Mouse (Mus musculus) retina, embryonic 14.5 days (tissue): ENCODE measurements around the gene Syn3.

Source experiments
- DNase-seq: peaks from one replicate; pipeline ENCODE4 v3.0.0-alpha.2; 2015; ENCODE audit warnings: low spot score

Gene Syn3

GRCm38 (mm10) chr10:86338121-86338715, 160.5 kb downstream of the Syn3 start:
- DNase-seq, result no peak

- no peak for DNase-seq
Observed at GRCm38 (mm10) chr10:86337239-86337638, 161.5 kb downstream of the Syn3 start.

DNA sequence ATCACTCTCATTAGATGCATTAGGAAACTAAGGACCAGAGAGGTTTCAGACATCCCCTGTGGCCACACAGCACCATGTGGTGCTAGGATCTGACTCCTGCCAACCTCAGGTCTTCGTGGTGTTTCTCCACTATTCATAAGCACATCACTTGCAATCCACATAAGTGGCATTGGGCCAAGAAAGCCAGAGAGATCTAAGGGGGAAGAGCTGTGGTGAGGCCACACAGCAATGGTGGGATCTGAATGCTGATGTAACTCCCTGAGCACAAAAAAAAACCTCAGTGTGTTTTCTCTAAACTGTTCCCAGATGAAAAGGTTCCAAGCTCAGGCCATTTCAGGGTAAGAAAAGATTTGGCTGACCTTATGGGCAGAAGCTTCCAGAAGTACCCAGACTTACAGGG, 162.2 kb downstream of the Syn3 start:
- DNase-seq, result no peak

DNA sequence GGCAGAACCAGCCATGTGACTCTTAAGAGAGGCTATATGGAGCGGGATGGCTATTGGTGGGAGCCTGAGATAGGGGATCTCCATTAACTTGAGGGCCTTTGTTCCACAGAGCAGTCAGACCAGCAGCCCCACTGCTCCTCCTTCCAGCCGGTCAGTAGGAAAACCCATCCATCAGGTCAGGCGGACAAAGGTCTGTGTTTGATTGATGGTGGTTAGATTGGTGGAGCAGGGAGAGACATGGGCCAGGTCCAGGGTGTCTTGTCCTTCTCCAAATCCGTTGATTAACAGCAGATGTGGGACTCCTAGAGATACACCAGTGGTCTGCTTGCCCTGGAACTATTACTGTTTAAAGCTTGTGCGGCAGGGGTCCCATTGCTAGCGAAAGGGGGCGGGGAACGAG, 164.1 kb downstream of the Syn3 start:
- no peak for DNase-seq

GRCm38 (mm10) chr10:86332942-86333341, 165.8 kb downstream of the Syn3 start:
- DNase-seq, result no peak

GRCm38 (mm10) chr10:86331681-86332281, 166.9 kb downstream of the Syn3 start:
- no peak for DNase-seq

DNA sequence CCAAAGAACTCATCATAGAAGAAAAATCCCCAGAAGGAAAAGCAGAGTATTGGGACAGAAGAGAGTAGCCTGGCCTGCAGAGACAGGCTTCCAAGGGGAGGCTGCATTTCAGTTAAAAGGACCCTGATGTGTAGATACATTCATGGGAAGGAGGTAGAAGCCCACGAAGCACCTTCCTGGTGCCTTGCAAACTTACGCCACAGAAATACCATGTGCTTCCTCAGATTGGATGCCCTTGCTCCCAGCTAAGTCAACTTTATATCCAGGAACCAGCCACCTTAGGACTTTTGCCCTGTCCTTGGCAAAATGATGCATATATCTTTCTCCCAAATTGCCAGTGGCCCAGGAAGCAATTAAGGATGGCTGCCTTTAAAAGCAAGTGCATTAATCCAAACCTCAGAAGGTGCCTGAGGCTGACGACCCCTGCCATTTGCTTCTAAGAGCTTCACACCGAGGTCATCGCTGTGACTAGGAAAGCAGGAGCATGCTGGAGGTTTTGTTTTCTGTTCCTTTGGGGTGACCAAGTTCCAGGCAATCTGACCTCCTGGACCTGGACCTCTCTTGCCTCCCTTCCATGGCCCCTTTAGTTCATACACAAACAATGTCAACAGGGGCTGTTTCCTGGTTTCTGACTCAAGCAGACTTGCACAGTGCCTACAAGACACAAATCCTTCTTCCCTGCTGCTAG, 167.6 kb downstream of the Syn3 start:
- DNase-seq, result no peak

GRCm38 (mm10) chr10:86329241-86329882, 169.3 kb downstream of the Syn3 start:
- no peak for DNase-seq

GRCm38 (mm10) chr10:86328691-86329090, 170.0 kb downstream of the Syn3 start:
- no peak for DNase-seq

DNA sequence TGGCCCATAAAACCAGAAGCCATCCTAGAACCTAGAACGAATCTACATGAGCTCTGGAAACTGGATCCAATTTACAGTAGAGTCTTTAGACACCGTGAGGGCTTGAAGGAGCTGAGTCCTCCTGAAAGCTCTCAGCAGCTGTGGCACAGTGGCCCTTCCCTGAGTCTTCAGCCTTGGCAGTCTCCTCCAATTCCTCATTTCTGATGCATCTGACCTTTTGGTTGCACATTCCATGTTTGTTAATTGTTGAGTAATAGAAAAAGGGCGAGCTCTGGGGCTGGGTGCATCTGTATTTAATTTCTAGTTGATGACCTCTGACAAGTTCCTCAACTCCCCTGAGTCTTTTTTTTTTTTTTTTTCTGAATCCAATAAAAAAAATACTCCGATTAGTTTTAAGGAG, 170.6 kb downstream of the Syn3 start:
- no peak for DNase-seq

GRCm38 (mm10) chr10:86325272-86325671, 173.4 kb downstream of the Syn3 start:
- DNase-seq, result no peak

- no peak for DNase-seq
Observed at GRCm38 (mm10) chr10:86323275-86323994, 175.3 kb downstream of the Syn3 start.

DNA sequence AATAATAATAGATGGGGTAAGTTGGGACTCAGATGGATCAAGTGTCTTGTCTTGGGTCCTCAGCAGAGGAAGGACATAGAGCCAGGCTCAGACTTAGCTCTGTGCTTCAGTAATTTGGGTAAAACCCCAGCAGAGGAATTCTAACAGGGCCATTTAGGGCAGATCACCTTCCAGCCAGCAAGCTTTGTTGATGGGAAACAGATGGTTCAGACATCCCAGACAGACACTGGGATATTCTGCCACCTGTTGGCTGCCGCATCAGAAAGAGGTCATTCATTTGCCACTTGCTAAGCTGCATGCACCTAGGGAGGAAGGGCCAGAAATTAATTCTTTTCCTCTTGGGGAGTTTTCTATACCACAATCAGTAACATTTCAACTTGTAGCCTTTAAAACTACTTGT, 176.7 kb downstream of the Syn3 start:
- no peak for DNase-seq

- DNase-seq, result no peak
Observed at GRCm38 (mm10) chr10:86321194-86321593, 177.5 kb downstream of the Syn3 start.

GRCm38 (mm10) chr10:86320204-86320603, 178.5 kb downstream of the Syn3 start:
- no peak for DNase-seq

GRCm38 (mm10) chr10:86319526-86319925, 179.2 kb downstream of the Syn3 start:
- DNase-seq, result no peak

GRCm38 (mm10) chr10:86318552-86319140, 180.1 kb downstream of the Syn3 start:
- no peak for DNase-seq

DNA sequence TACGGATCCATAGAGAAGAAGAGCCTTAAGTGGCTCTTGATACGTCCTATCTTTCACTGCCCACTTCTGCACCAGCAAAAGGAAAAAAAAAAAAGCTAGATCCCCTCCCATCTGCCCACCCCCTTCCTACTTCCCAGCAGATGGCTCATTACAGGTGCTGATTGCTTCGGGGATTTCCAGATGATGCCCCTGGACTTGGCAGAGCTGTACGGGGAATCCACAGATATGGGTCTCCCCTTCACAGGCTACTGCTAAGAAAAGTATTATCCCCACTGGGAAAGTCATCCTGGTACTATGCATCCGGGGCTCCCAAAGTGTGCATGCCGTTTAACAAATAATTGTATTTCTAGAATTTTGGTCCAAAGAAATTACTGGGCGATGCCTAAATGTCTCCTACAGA, 181.1 kb downstream of the Syn3 start:
- no peak for DNase-seq

DNA sequence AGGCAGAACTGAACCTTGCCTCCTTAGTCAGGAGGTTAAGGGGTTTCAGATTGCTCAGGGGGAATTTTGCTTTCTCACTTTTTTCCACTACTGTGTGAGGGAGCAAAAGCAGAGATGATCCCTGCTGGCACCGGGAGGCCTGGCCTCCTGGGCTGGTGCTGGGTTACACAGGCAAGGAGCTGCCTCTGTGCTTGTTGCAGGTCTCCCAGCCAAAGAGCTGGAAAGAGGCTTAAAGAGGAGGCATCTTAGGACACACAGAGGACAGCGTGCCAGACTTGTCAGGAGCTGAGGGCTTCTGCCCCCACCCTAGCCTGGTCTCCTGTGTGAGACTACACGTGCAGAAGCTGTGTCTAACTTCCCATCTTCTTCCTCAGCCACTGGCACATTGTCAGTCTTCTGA, 183.2 kb downstream of the Syn3 start:
- no peak for DNase-seq

- DNase-seq, result no peak
Observed at GRCm38 (mm10) chr10:86313448-86313847, 185.2 kb downstream of the Syn3 start.

- no peak for DNase-seq
Observed at GRCm38 (mm10) chr10:86312976-86313375, 185.7 kb downstream of the Syn3 start.

DNA sequence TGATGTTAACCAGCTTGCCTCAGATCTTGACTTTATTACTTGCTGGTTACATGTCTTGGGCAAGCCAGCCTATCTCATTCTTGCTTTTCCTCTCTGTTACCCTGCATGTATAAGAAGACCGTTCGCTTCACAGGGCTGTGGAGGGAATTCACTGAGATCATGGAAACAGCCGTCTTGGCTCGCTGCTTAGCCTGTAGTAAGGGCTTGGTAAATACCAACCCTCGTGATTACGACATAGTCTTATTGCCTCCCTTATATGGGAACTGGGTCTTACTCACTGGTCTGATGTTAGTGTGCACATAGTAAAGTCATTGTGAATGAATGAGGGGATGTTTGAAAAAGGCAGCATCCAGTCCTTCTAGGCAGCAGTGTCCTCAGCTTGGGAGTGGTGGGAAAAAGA, 188.2 kb downstream of the Syn3 start:
- no peak for DNase-seq
